Mouse (Mus musculus) kidney, postnatal 0 days (tissue): ENCODE results near the gene Ppp2r5b. TPM values are rescaled to one million over a fixed set of nuclear protein-coding genes. Genes with fewer than 3 reads are reported as not detected.

ENCODE experiments used
- ATAC-seq: fragments of 200-750 bp; cut with Nextera tagmentation; replicated peaks from 2 replicates; pipeline ENCODE4 v1.8.0; 2017; ENCODE audit warnings: low read depth, moderate number of reproducible peaks, moderate TSS enrichment, moderate library complexity; ENCODE audit not compliant: low FRiP score
- DNase-seq: peaks from one replicate; pipeline ENCODE4 v3.0.0-alpha.2; 2016; ENCODE audit warnings: low spot score
- H3K27ac ChIP-seq: fragments of 300-500 bp; sonication (generic); 2 replicates; pipeline ENCODE4 v1.5.1; 2014; ENCODE audit warnings: mild to moderate bottlenecking
- H3K27me3 ChIP-seq: fragments of 300-500 bp; sonication (generic); 2 replicates; pipeline ENCODE4 v1.6.1; 2014; ENCODE audit warnings: low read length, mixed read lengths; ENCODE audit not compliant: insufficient read depth
- H3K36me3 ChIP-seq: fragments of 300-500 bp; sonication (generic); 2 replicates; pipeline ENCODE4 v1.6.1; 2014; ENCODE audit warnings: low read length, mixed read lengths; ENCODE audit not compliant: insufficient read depth
- H3K4me1 ChIP-seq: fragments of 300-500 bp; sonication (generic); replicated peaks from 2 replicates; pipeline ENCODE4 v1.6.1; 2014; ENCODE audit warnings: antibody characterized with exemption, low read length, mixed read lengths; ENCODE audit not compliant: insufficient read depth
- H3K4me2 ChIP-seq: fragments of 300-500 bp; sonication (generic); 2 replicates; pipeline ENCODE4 v1.6.1; 2014; ENCODE audit warnings: mild to moderate bottlenecking, low read length, moderate library complexity, mixed read lengths
- H3K4me3 ChIP-seq: fragments of 300-500 bp; sonication (generic); replicated peaks from 2 replicates; pipeline ENCODE4 v1.5.1; 2014; ENCODE audit warnings: low read depth, low read length
- H3K9ac ChIP-seq: fragments of 300-500 bp; sonication (generic); 2 replicates; pipeline ENCODE4 v1.6.1; 2014; ENCODE audit warnings: low read depth, low read length
- H3K9me3 ChIP-seq: fragments of 300-500 bp; sonication (generic); replicated peaks from 2 replicates; pipeline ENCODE4 v1.6.1; 2016; ENCODE audit warnings: low read length, inconsistent platforms, mixed read lengths
- CTCF ChIP-seq: IDR thresholded peaks from 2 replicates; pipeline ENCODE4 v1.5.1; 2016; ENCODE audit warnings: antibody characterized with exemption, low read depth, mild to moderate bottlenecking, moderate library complexity
- WGBS: fragments of 180-500 bp; shearing (Covaris S2); extraction: QIAGEN DNeasy Blood & Tissue Kit; methylation state at CpG from one replicate; pipeline ENCODE4 v1.1.7; 2014; 5-methylcytosine and 5-hydroxymethylcytosine counted together
- polyA plus RNA-seq: library from polyadenylated mRNA; unstranded; fragments of >200 nt; fragmentation: Nextera tagmentation; extraction: Ambion mirVana; gene quantifications from 2 replicates; pipeline ENCODE4 v1.2.1, GENCODE M21; 2015

Gene Ppp2r5b
- polyA plus RNA-seq, 1 experiment from 2014 or later: 19.9 TPM

DNA sequence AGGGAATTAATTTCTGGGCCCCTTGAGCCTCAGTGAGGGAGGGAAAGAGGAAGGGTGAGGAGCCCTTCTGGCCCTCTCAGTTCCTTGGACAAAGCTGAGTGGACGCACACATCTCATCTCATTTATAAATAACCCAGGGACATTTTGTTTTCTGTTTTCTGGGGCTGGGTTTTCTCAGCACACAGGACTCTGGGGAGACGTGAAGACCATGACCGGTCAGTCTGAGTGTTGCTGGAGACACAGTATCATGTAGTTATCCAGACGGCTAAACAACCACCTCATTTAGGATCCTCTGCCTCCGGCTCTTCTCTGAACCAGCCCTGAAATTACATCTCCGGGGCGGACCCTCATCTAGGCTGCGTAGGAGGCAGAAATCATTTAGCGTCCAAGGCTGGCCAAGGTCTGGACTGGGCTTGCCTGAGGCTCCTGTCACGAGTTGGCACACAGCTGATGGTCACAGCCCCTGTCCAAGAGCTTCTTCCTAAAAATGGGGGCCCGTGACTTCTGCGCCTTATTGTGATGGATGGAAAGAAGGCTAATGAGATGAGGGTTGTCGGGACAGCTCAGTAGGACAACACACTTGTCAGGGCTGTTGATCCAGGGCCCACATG lies 38.4 kb upstream of the Ppp2r5b start:
- H3K9me3 ChIP-seq: no peaks in the 10 kb centered on the region
- H3K27me3 ChIP-seq: no peaks in the 10 kb centered on the region
- H3K4me1 ChIP-seq: peaks cover 18% of the 10 kb centered on the region
- no peaks in the 10 kb centered on the region for H3K36me3 ChIP-seq
- ATAC-seq: no peak
- WGBS: 80% methylated on average over 13 of the region's 13 CpGs
- no peak overlapping the region for H3K9ac ChIP-seq
- no peak overlapping the region for H3K4me2 ChIP-seq
- 0 out of 2 replicates have a peak overlapping the region, but pooled peaks have one; percentile 21 for H3K27ac ChIP-seq
- no peak for DNase-seq
- TF ChIP-seq CTCF: no peak
- no peak overlapping the region for H3K4me3 ChIP-seq

DNA sequence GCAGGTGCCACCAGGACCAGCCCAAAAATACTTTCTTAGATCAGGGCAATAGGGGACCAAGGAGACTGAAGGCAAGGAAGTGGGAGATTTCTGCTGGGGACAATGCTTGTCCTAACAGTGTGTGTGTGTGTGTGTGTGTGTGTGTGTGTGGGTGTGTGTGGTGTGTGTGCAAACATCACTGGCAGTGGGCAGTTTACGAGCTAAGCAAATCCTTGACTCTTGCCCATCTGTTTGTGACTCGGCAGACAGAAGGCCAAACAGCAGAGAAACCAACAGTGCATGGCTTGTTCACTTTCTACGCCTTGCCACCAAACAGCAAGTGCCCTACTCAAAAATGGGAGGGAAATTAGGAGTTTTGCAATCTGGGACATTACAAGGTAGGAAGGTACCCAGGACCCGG lies 37.9 kb upstream of the Ppp2r5b start:
- no peak for ATAC-seq
- DNase-seq: no peak
- Histone ChIP-seq H3K36me3 (no peaks in the 10 kb centered on the region), H3K4me2 (no peak overlapping the region), H3K27ac (0 out of 2 replicates have a peak overlapping the region, but pooled peaks have one; percentile 21), H3K4me3 (no peak overlapping the region), H3K9me3 (no peaks in the 10 kb centered on the region), H3K27me3 (no peaks in the 10 kb centered on the region), H3K4me1 (peaks cover 12% of the 10 kb centered on the region), H3K9ac (no peak overlapping the region)
- 65% methylated on average over 4 of the region's 4 CpGs for WGBS
- TF ChIP-seq CTCF: no peak

DNA sequence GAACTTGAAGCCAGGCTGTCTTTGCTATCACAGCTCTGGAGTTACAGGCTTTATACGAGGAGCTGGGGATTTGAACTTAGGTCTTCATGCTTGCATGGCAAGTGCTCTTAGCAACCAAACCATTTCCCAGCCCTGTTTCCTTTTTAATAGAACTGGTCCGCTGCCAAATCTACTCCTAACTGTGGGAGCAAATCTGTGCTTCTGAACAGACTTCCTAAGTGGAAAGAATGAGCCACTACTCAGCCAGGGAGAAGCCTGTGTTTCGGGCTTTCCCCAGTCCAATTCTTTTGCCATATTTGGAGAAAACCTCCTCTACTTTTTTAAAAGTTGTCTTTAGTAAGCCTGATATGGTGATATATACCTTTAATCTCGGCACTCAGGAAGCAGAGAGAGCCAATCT lies 37.1 kb upstream of the Ppp2r5b start:
- peak overlapping the region; percentile 15; the same call in 1 of the 2 replicates for H3K27ac ChIP-seq
- no peak overlapping the region for H3K4me3 ChIP-seq
- H3K36me3 ChIP-seq: no peaks in the 10 kb centered on the region
- no peaks in the 10 kb centered on the region for H3K9me3 ChIP-seq
- H3K4me2 ChIP-seq: no peak overlapping the region
- DNase-seq (no peak), ATAC-seq (no peak)
- TF ChIP-seq CTCF: no peak
- WGBS: 81% methylated on average over 4 of the region's 4 CpGs
- H3K4me1 ChIP-seq: peaks cover 8% of the 10 kb centered on the region; the same call in 1 of the 2 replicates
- H3K9ac ChIP-seq: no peak overlapping the region
- no peaks in the 10 kb centered on the region for H3K27me3 ChIP-seq

DNA sequence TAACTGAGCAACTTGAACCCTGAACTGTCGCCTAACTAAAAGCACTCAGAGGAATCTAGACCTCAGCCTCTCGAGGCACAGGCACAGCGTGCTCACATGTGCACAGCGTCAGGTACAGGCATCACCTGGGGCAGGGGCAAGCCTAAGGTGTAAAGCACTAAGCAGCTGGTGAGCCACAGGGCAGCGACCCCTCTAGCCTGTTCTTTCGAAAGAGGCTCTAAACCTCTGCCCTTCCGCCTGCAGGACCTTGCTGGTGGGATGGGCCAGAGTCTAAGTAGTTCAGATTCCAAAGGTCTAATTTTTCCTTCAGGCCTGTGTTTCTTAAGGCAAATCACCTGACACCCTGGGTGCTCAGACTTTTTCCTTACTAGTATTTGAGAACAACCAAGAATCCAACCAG lies 36.4 kb upstream of the Ppp2r5b start:
- H3K9ac ChIP-seq: no peak overlapping the region
- no peak for TF ChIP-seq CTCF
- H3K4me2 ChIP-seq: no peak overlapping the region
- 0 out of 2 replicates have a peak, but pooled peaks have one; percentile 3 for ATAC-seq
- H3K27ac ChIP-seq: peak overlapping the region; percentile 15; the same call in 1 of the 2 replicates
- no peaks in the 10 kb centered on the region for H3K27me3 ChIP-seq
- H3K4me1 ChIP-seq: peaks cover 8% of the 10 kb centered on the region; the same call in 1 of the 2 replicates
- H3K4me3 ChIP-seq: no peak overlapping the region
- H3K9me3 ChIP-seq: no peaks in the 10 kb centered on the region
- 60% methylated on average over 7 of the region's 7 CpGs for WGBS
- H3K36me3 ChIP-seq: no peaks in the 10 kb centered on the region
- no peak for DNase-seq

DNA sequence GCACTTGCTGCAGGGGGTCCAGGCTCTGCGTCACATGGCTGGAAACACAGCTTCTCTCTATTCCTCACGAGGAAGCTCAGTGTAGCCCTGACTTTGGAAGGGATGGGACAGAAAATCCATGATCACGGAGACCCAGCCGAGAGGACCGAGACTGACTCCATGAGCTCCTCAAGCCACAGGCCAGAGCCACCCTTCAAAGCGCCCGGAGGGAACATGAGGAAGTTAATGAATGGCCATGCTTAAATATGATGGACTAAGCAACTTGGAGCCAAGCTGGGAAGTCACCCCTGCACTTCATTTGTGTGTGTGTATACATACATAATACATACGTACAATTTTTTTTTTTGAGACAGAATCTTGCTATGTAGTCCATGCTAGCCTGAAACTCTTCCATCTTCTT lies 35.5 kb upstream of the Ppp2r5b start:
- Histone ChIP-seq H3K36me3 (no peaks in the 10 kb centered on the region), H3K4me1 (peaks cover 7% of the 10 kb centered on the region; the same call in 1 of the 2 replicates), H3K9me3 (no peaks in the 10 kb centered on the region), H3K4me3 (no peak overlapping the region), H3K9ac (no peak overlapping the region), H3K4me2 (no peak overlapping the region), H3K27ac (peak overlapping the region; percentile 80), H3K27me3 (no peaks in the 10 kb centered on the region)
- DNase-seq: no peak
- no peak for TF ChIP-seq CTCF
- 33% methylated on average over 8 of the region's 8 CpGs for WGBS
- no peak for ATAC-seq

DNA sequence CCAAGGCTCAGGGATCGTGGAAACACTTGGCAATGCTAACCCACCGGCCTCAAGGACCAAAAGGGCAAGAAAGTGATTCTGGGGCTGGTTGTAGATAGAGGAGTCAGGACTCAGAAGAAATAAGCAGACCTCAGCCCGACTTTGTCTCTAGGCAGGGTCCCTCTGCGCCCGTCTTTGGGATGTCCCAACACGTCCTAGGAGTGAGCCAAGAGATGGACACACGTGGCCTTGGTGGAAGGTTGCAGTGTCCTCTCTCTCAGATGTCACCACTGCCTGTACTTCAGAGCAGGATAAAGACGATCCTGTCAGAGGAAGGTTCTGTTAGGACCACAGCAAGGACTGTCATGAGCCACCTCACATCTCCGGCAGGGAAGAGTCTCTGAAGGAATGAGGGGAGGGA lies 35.0 kb upstream of the Ppp2r5b start:
- Histone ChIP-seq H3K4me3 (no peak overlapping the region), H3K4me2 (no peak overlapping the region), H3K36me3 (no peaks in the 10 kb centered on the region), H3K9me3 (no peaks in the 10 kb centered on the region), H3K4me1 (peaks cover 2% of the 10 kb centered on the region; the same call in 1 of the 2 replicates), H3K27ac (peak overlapping the region; percentile 80), H3K9ac (no peak overlapping the region), H3K27me3 (no peaks in the 10 kb centered on the region)
- ATAC-seq: no peak
- TF ChIP-seq CTCF: no peak
- no peak for DNase-seq
- 68% methylated on average over 9 of the region's 9 CpGs for WGBS
